Mouse (Mus musculus) heart, adult 11 months (tissue): Measurements from ENCODE around the gene Rps18.
"Not testable (repeated sequence)": the region's sequence is repeated elsewhere in the genome, so short reads cannot be mapped to it uniquely, and the experiment has no call there.

Source experiments
- DNase-seq: peaks from one replicate; pipeline ENCODE4 v3.0.0; 2022

Gene Rps18

DNA sequence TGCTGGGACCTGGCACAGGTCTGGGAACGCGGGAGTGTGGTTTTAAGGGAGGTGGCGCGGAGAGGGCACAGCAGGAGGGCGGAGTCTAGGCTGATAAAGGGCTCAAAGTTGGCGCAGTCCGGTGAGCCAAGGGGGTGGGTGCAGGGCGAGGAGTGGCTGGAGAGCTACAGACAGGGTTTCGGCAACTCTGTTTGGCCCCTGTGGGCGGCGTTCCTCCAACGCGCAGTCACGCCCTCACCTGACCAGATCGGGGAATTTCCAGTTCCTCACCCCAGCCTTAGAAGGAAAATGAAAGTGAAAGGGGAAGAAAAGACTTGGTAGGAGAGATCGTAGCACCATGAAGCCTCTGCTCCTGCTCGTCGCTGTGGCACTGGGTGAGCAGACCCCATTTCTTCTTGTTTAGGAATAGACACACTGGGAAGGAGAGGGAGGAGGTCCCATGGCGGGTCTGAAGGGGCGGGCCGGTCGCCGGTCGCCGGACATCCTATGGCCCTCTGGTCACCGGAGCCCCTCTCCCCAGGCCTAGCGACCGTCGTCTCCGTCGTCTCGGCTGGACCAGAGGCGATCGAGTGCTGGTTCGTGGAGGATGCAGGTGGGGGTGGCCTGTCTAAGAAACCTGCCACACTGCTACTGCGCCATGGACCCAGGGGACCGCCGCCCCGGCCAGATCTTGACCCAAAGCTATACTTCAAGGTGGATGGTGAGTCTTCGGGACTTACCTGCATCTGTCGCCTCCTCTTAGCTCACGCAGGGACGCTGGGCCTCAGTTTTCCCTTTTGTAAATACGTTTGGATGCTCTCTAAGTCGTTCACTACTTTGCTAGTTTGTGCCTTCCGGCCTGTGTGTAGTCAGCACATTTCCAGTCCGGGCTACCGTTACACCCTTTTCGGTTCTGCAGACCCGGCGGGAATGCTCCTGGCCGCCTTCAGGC lies 36.2 kb downstream of the Rps18 start:
- DNase-seq, result peak; percentile 99

DNA sequence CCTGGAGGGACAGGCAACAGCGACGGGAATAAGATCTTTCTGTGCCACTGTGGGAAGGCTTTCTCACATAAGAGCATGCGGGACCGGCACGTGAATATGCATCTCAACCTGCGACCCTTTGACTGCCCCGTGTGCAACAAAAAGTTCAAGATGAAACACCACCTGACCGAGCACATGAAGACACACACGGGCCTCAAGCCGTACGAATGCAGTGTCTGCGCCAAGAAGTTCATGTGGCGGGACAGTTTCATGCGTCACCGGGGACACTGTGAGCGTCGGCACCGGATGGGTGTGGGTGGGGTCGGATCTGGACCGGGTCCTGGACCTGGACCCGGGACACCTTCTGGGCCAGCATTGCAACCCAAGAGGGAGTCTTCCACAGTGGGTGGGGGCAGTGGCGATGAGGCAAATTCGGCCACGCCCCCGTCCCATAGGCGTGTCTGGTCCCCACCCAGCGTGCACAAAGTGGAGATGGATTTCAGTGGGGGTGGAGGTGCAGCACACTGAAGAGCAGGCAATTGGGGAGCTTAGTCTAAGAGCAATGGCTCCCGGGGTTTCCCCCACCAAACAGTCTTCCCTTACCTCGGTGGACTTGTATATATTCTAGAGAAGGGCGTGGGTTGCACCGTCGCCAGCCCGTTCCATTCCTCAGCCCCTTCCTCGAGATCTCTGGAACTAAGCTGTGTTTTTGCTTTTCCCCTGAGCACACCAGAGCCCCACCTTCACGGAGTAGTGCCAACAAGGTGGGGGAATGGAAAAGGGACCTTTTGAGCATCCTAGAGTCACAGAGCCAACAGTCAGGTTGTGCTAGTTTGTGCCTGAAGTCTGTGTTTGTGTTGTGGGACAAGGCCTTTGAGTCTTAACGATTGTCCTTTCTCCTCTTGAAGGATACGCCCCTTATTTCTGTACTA lies 37.3 kb downstream of the Rps18 start:
- DNase-seq, result peak; percentile 97

DNA sequence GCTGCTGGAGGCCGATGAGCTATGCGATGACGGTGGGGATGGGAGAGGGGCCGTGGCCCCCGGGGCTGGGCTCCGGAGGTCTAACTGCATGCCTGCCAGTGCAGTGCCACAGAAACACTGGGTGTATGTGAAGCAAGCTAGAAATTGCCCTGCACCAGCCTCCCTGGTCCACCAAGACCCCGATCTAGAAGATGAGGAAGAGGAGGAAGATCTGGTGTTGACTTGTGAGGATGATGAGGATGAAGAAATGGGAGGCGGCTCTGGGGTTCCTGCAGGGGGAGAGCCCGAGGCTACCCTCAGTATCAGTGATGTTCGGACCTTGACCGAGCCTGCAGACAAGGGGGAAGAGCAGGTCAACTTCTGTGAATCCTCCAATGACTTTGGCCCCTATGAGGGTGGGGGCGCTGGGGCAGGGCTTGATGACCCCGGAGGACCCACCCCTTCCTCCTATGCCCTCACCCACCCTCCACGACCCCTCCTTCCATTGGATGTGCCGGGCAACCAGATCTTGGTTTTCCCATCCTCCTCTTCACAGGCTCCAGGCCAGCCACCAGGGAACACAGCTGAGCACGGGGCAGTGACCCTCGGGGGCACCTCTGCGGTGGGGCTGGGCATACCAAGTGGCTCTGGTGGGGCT lies 38.0 kb downstream of the Rps18 start:
- peak; percentile 96 for DNase-seq

DNA sequence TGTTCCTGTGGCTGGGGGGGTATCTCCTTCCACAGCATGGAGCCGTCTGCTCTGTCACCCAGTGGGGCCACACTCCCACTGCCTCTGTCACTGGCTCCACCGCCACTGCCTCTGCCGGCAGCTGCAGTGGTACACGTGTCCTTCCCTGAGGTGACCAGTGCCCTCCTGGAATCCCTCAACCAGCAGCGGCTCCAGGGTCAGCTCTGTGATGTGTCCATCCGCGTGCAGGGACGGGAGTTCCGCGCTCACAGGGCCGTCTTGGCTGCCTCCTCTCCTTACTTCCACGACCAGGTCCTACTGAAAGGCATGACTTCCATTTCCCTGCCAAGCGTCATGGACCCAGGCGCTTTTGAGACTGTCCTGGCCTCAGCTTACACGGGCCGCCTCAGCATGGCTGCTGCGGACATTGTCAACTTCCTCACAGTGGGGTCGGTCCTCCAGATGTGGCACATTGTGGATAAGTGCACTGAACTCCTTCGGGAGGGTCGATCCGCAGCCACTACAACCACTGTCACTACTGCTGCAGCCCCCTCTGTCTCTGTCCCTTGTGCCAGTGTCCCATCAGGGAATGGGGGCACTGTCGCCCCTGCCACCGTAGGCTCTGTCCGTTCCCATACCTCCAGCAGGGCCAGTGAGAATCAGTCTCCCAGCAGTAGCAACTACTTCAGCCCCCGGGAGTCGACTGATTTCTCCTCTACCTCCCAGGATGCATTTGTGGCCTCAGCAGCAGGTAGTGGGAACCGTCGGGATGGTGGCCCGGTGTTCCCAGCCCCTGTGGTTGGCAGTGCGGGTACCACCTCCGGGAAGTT lies 38.8 kb downstream of the Rps18 start:
- DNase-seq, result peak; percentile 96

DNA sequence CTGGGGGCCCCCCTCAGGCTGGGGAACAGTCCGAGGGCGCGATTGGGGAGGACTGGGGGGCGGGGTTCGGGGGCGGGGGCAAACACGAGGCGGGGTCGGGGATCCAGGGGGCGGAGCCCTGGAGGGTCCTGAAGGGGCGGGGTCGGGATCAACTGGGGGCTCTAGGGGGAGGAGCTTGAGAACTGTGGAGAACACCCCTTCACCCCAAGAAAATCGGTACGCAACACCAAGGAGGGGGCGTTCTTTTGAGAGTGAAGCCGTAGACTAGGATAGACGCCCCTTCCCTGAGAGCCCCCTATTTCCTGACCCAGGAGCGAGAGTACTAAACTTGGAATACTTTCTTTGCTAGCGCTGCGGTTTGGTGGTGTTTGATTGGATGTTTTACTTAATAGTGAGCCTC lies 39.5 kb downstream of the Rps18 start:
- DNase-seq, result peak; percentile 98

DNA sequence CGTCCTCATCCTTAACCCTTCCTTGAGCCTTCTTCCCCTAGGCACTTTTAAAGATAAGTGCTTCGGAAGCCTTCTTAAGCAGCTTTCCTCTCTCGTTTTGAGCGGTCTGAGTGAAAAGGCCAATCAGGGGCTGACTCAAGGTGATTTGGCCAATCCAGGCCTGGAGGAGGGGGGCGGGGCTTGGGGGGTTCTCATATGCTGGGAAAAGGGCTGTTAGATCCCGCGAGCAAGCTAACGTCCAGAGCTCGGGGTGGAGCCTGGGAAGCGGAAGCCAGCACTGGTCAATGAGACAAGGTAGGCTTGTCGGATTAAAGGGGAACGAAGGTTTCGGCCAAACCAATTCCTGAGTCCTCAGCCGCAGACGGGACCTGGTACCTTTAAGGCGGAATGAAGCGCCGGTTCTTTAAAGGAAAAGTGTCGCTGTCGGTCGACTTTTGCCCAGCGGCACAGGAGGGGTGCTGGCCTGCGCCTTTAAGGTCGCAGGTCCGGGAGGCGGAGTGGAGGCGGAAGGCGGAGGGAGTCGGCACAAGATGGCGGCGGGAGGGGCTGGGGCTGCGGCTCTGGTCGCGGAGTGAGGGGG lies 40.0 kb downstream of the Rps18 start, which contains the start of the genes Tapbp and Zbtb22:
Gene Tapbp, plus strand, starts transcription at position 229 of the 580 bp plus-strand sequence.
Gene Zbtb22, plus strand, starts transcription at position 234 of the 580 bp plus-strand sequence.
- DNase-seq, result peak; percentile 100

DNA sequence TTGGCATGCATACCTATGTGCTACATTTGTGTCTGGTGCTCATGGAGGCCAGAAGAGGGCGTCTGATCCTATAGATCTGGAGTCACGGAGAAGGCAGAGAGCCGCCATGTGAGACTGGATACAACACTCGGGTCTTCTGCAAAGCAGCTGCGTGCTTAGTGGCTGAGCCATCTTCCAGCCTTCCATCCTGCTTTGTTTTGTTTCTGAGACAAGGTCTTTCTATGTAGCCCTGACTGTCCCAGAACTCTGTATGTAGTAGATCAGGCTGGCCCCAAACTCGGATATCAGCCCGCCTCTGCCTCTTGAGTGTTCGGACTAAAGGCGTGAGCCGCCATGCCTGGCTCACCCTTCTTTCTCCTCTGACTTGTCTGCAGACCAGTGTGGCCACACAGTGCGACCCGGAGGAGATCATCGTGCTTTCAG lies 40.8 kb downstream of the Rps18 start:
- peak; percentile 95 for DNase-seq

DNA sequence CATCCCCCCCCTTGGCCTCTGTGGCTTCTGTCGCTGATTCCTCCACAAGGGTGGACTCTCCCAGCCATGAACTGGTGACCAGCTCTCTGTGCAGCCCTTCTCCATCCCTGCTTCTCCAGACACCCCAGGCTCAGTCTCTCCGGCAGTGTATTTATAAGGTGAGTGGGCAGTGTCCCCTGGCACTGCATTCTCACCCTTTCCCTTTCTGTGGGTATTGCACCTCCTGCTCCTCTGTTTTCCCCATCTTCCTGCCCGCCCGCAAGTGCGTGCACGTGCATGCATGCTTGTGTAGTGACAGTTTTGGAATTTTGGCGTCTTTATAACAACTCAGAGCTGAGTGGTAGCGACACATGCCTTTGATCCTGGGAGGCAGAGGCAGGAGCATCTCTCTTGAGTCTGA lies 41.9 kb downstream of the Rps18 start:
- peak; percentile 90 for DNase-seq

DNA sequence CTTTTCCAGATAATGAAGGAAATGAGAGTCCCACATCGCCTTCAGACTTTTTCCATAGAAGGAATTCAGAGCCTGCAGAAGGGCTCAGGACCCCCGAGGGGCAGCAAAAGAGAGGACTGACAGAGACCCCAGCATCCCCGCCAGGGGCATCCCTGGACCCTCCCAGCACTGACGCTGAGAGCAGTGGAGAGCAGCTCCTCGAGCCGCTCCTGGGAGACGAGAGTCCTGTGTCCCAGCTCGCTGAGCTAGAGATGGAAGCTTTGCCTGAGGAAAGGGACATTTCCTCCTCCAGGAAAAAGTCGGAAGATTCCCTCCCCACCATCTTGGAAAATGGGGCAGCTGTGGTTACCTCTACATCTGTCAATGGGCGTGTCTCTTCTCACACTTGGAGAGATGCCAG lies 42.5 kb downstream of the Rps18 start:
- DNase-seq, result no peak

DNA sequence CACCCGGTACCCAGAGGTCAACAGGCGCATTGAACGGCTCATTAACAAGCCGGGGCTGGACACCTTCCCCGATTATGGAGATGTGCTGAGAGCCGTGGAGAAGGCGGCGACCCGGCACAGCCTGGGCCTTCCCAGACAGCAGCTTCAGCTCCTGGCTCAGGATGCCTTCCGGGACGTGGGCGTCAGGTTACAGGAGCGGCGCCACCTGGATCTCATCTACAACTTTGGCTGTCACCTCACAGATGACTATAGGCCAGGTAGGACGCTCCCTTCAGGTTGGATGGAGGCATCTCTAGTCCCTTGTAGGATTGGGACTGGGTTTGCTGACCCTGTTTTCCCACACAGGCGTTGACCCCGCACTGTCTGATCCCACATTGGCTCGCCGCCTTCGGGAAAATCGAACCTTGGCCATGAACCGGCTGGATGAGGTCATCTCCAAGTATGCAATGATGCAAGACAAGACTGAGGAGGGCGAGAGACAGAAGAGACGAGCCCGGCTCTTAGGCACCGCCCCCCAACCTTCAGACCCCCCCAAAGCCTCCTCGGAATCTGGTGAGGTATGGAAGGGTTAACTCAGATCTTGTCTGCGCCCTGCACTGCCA lies 43.9 kb downstream of the Rps18 start:
- peak; percentile 92 for DNase-seq

DNA sequence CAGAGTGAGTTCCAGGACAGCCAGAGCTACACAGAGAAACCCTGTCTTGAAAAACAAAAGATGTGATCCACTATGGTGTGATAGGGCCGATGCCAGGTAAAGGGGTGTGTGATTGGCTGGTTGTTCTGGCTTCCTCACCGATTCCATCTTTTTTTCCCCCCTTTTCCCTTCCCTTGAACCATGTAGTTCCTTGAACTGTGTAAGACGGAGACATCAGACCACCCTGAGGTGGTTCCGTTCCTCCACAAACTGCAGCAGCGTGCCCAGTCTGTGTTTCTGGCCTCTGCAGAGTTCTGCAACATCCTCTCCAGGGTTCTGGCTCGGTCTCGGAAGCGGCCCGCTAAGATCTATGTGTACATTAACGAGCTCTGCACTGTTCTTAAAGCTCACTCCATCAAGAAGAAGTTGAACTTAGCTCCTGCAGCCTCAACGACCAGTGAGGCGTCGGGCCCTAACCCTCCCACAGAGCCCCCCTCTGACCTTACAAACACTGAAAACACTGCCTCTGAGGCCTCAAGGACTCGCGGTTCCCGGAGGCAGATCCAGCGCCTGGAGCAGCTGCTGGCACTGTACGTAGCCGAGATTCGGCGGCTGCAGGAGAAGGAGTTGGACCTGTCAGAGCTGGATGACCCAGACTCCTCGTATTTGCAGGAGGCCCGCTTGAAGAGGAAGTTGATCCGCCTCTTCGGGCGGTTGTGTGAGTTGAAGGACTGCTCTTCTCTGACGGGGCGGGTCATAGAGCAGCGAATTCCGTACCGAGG lies 44.6 kb downstream of the Rps18 start:
- peak; percentile 94 for DNase-seq

DNA sequence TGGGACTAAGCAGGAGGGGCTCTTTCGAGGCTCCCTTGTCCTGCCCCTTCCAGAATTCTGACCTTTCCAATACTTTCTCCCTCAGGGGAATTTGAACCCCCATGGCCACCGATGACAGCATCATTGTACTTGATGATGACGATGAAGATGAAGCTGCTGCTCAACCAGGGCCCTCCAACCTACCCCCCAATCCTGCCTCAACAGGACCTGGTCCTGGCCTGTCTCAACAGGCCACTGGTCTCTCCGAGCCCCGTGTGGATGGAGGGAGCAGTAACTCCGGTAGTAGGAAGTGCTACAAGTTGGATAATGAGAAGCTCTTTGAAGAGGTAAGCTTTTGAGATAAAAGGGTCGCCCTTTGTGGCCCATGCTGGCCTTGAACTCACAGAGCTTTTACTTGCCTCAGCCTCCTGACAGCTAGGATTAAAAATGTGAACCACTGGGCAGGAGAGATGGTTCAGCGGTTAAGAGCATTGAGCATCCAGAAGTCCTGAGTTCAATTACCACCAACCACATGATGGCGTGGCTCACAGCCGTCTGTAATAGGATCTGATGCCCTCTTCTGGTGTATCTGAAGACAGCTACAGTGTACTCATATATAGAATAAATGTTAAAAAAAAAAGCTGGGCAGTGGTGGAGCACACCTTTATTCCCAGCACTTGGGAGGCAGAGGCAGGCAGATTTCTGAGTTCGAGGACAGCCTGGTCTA lies 45.3 kb downstream of the Rps18 start:
- peak; percentile 93 for DNase-seq

DNA sequence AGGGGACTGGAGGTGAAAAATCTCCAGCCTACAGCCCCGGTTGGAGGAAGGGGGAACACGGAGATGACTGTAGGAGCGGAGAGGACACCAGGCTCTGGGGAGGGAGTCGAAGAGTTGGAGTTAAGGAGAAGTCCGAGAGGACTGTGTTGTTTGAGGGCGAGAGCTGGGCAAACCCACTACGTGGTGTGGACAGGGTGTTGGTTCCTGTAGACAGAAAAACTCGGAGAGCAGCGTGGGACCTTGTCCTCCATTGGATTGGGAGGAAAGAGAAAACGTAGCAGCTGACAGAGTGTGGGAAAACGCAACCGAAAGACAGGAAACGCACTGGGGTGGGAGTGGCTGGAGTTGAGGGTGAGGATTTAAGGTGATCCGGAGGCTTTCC lies 45.9 kb downstream of the Rps18 start:
- peak; percentile 97 for DNase-seq

DNA sequence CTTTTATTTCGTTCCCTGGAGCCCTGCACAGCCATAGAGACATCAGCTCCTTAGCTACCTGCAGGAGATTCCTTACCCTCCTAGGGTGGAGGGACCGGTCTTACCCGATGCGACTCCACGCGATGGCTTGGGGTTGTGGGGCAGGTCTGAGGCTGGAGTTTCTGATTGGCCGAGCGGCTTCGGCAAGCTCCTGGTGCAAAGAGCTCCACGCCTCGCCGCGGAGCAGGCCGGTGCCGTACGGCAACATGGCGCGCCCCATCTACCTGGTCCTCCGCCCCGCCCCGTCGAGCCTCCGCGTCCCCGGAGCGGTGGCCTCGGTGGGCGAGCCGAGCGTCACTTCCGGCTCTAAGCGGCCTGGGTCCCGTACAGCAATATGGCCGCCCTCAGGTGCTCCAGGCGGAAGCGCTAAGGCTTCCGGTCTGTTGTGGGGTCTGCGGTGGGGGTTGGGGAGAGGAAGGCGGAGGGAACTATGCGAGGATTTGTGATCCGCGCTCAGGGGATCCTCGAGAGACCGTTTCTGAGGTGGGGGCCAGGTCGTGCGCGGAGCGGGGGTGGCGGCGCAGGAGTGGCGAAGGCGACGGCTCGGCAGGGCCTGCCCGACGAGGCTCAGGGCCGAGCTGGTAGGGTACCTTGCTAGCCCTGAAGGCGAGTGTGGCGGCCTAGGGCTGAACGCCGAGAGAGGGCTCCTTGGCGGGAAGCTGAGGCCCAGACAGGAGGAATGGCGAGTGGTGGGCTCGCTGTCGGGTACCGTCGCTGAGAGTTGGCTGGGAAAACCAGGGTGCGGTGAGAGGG lies 46.5 kb downstream of the Rps18 start, which contains the start of gene Daxx:
Gene Daxx, plus strand, starts transcription at position 338 of the 792 bp plus-strand sequence.
- peak; percentile 100 for DNase-seq

DNA sequence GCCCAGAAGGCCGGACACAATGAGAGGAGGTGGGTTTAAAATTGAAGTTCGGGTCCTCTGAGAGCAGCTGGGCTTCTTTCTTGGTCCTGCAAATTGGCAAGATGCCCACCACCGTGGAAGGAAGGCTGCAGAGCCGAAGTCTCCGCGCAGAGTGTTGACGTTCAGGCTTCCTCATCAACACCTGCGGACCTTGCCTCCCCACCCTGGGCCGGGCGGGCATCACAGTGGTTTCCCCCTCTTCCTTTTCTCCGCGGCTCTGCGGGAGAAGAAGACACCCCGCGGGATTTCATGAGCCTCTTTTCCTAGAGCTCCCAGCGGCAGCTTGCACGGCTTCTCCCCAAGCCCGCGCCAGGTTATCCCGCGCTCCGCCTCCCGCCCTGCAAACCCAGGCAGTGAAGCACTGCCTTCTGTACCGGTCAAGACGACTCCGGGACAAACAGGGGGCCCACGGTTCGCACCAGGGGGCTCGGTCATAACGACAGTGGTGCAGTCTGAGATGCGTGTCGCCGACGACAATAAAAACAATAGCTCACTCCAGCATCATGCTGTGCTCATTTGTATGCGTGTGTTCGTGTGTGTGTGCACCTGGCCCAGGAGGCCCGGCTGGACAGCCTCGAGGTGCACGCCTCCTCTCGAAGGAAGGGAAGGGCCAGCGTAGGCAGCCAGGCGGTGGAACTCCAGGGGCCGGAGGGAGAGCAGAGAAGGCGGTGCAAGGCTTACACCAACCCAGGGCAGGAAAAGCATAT lies 47.3 kb downstream of the Rps18 start:
- DNase-seq, result peak; percentile 96

DNA sequence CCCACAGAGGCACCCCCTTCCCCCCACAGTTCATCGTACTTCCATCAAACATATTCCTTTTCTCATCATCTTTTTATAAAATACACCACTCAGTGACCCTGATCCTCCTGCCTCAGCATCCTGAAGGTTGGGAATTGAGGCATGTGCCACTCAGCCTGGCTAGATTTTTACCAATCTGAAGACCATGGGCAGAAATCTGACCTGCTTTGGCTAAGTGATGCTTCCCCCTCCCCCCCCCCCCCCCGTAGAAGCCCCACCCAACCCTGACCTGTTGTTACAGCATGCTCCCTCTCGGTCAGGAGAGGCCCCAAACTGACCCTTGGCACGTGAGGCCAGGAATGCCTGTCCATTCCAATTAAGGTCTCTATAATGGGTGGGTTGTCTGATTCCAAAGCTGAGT lies 51.0 kb downstream of the Rps18 start, which contains the start of gene Platr17:
Gene Platr17, plus strand, starts transcription at position 301 of the 400 bp plus-strand sequence.
- DNase-seq, result not testable (repeated sequence)

DNA sequence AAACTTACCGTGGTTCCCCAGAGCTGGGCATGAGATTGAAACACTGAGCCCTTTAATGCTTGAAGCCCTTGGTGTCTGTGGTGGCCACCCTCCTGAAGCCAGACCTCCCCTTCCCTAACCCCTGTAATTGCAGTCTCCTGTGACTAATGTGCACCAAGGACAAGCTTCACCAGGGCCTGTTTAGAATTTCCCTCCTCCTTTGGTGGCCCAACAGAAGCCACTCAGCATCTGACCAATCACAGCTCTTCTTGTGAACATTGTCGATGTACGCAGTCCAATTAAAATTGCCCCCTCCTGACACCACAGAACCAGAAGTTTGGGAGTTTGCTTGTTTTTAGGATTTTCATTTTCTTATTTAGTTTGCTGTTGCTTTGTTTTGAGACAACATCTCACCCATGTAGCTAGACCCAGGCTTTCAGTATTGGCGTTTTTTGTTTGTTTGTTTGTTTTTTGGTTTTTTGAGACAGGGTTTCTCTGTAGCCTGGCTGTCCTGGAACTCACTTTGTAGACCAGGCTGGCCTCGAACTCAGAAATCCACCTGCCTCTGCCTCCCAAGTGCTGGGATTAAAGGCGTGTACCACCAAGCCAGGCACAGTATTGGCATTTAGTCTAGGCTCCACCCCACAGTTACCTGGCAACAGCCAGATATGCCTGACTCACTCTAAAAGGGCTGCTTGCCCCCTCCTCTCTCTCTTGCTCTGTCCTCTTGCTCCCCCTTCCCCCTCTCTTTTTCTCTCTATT lies 51.7 kb downstream of the Rps18 start:
- not testable (repeated sequence) for DNase-seq
